Mouse (Mus musculus) stomach, embryonic 14.5 days (tissue): ENCODE results near the gene Ptpn14. TPM values are rescaled to one million over a fixed set of nuclear protein-coding genes. Genes with fewer than 3 reads are reported as not detected.

Source experiments
- ATAC-seq: fragments of 200-750 bp; cut with Nextera tagmentation; 2 replicates; pipeline ENCODE4 v1.8.0; 2017; ENCODE audit warnings: low read depth, moderate TSS enrichment; ENCODE audit not compliant: insufficient number of reproducible peaks, insufficient read depth, low FRiP score
- H3K27ac ChIP-seq: fragments of 300-500 bp; sonication (generic); 2 replicates; pipeline ENCODE4 v1.5.1; 2014; ENCODE audit warnings: mild to moderate bottlenecking, low read length, moderate library complexity, mixed read lengths
- H3K27me3 ChIP-seq: fragments of 300-500 bp; sonication (generic); 2 replicates; pipeline ENCODE4 v1.6.1; 2014; ENCODE audit warnings: low read length, control low read depth, mixed read lengths; ENCODE audit not compliant: control insufficient read depth, insufficient read depth
- H3K36me3 ChIP-seq: fragments of 300-500 bp; sonication (generic); 2 replicates; pipeline ENCODE4 v1.6.1; 2014; ENCODE audit warnings: mild to moderate bottlenecking, control low read depth, low read length, moderate library complexity, mixed read lengths; ENCODE audit not compliant: control insufficient read depth, insufficient read depth
- H3K4me1 ChIP-seq: fragments of 300-500 bp; sonication (generic); 2 replicates; pipeline ENCODE4 v1.6.1; 2014; ENCODE audit warnings: low read length, control low read depth, mixed read lengths; ENCODE audit not compliant: control insufficient read depth, insufficient read depth
- H3K4me2 ChIP-seq: fragments of 300-500 bp; sonication (generic); replicated peaks from 2 replicates; pipeline ENCODE4 v1.6.1; 2014; ENCODE audit warnings: low read depth, low read length, control low read depth
- H3K4me3 ChIP-seq: fragments of 300-500 bp; sonication (generic); 2 replicates; pipeline ENCODE4 v1.5.1; 2014; ENCODE audit warnings: low read depth, low read length, control low read depth
- H3K9ac ChIP-seq: fragments of 300-500 bp; sonication (generic); replicated peaks from 2 replicates; pipeline ENCODE4 v1.6.1; 2014; ENCODE audit warnings: low read depth, mild to moderate bottlenecking, control low read depth, low read length, moderate library complexity, mixed read lengths
- H3K9me3 ChIP-seq: fragments of 300-500 bp; sonication (generic); 2 replicates; pipeline ENCODE4 v1.6.1; 2016; ENCODE audit warnings: low read depth, low read length, control low read depth; ENCODE audit not compliant: control insufficient read depth
- WGBS: fragments of 180-500 bp; shearing (Covaris S2); extraction: QIAGEN DNeasy Blood & Tissue Kit; methylation state at CpG from one replicate; pipeline ENCODE4 v1.1.7; 2014; 5-methylcytosine and 5-hydroxymethylcytosine counted together
- polyA plus RNA-seq: library from polyadenylated mRNA; unstranded; fragments of >200 nt; fragmentation: Nextera tagmentation; extraction: Ambion mirVana; gene quantifications from 2 replicates; pipeline ENCODE4 v1.2.1, GENCODE M21; 2014

The Ptpn14 gene
- polyA plus RNA-seq, 1 experiment from 2014 or later, result 14.3 TPM

GRCm38 (mm10) chr1:189860112-189860941 lies 132.3 kb downstream of the Ptpn14 start:
- peak; percentile 47; the same call in 1 of the 2 replicates for ATAC-seq
- Histone ChIP-seq H3K4me1 (no peaks in the 10 kb centered on the region), H3K36me3 (peaks cover 18% of the 10 kb centered on the region; the same call in 1 of the 2 replicates), H3K27me3 (no peaks in the 10 kb centered on the region), H3K4me2 (no peak overlapping the region), H3K4me3 (no peak overlapping the region), H3K9ac (no peak overlapping the region), H3K9me3 (no peaks in the 10 kb centered on the region), H3K27ac (peak overlapping the region; percentile 29; the same call in 1 of the 2 replicates)
- WGBS, result 76% methylated on average over 17 of the region's 17 CpGs

- 54% methylated on average over 12 of the region's 12 CpGs for WGBS
- peak overlapping the region; percentile 29; the same call in 1 of the 2 replicates for H3K27ac ChIP-seq
- no peak overlapping the region for H3K4me2 ChIP-seq
- H3K4me3 ChIP-seq, result no peak overlapping the region
- ATAC-seq, result peak; percentile 84
- peaks cover 24% of the 10 kb centered on the region; the same call in 1 of the 2 replicates for H3K36me3 ChIP-seq
- H3K9me3 ChIP-seq, result no peaks in the 10 kb centered on the region
- H3K27me3 ChIP-seq, result no peaks in the 10 kb centered on the region
- no peaks in the 10 kb centered on the region for H3K4me1 ChIP-seq
- H3K9ac ChIP-seq, result no peak overlapping the region
Observed at GRCm38 (mm10) chr1:189860942-189861315, 132.9 kb downstream of the Ptpn14 start.

GRCm38 (mm10) chr1:189863727-189864126 lies 135.7 kb downstream of the Ptpn14 start:
- Histone ChIP-seq H3K4me3 (no peak overlapping the region), H3K36me3 (peaks cover 21% of the 10 kb centered on the region; the same call in 1 of the 2 replicates), H3K9me3 (no peaks in the 10 kb centered on the region), H3K9ac (no peak overlapping the region), H3K27ac (no peak overlapping the region), H3K27me3 (no peaks in the 10 kb centered on the region), H3K4me1 (peaks cover 8% of the 10 kb centered on the region), H3K4me2 (no peak overlapping the region)
- 95% methylated on average over 3 of the region's 3 CpGs for WGBS
- ATAC-seq, result no peak

- 76% methylated on average over 9 of the region's 9 CpGs for WGBS
- H3K9ac ChIP-seq, result no peak overlapping the region
- no peak overlapping the region for H3K27ac ChIP-seq
- H3K4me2 ChIP-seq, result no peak overlapping the region
- H3K27me3 ChIP-seq, result no peaks in the 10 kb centered on the region
- peaks cover 21% of the 10 kb centered on the region; the same call in 1 of the 2 replicates for H3K36me3 ChIP-seq
- peaks cover 8% of the 10 kb centered on the region for H3K4me1 ChIP-seq
- no peak for ATAC-seq
- no peak overlapping the region for H3K4me3 ChIP-seq
- H3K9me3 ChIP-seq, result no peaks in the 10 kb centered on the region
Observed at GRCm38 (mm10) chr1:189864301-189864700, 136.2 kb downstream of the Ptpn14 start.

GRCm38 (mm10) chr1:189864846-189865560 lies 136.9 kb downstream of the Ptpn14 start:
- no peaks in the 10 kb centered on the region for H3K9me3 ChIP-seq
- ATAC-seq, result no peak
- H3K27ac ChIP-seq, result no peak overlapping the region
- no peak overlapping the region for H3K9ac ChIP-seq
- H3K4me3 ChIP-seq, result no peak overlapping the region
- no peaks in the 10 kb centered on the region for H3K27me3 ChIP-seq
- peaks cover 8% of the 10 kb centered on the region for H3K4me1 ChIP-seq
- H3K4me2 ChIP-seq, result no peak overlapping the region
- WGBS, result 85% methylated on average over 15 of the region's 15 CpGs
- peaks cover 23% of the 10 kb centered on the region; the same call in 1 of the 2 replicates for H3K36me3 ChIP-seq

GRCm38 (mm10) chr1:189866621-189867020 lies 138.6 kb downstream of the Ptpn14 start:
- H3K4me1 ChIP-seq, result peaks cover 8% of the 10 kb centered on the region
- ATAC-seq, result no peak
- no peaks in the 10 kb centered on the region for H3K27me3 ChIP-seq
- 68% methylated on average over 6 of the region's 6 CpGs for WGBS
- H3K36me3 ChIP-seq, result peaks cover 35% of the 10 kb centered on the region; the same call in 1 of the 2 replicates
- H3K9ac ChIP-seq, result no peak overlapping the region
- H3K4me3 ChIP-seq, result no peak overlapping the region
- no peaks in the 10 kb centered on the region for H3K9me3 ChIP-seq
- H3K4me2 ChIP-seq, result no peak overlapping the region
- H3K27ac ChIP-seq, result peak overlapping the region; percentile 74; the same call in 1 of the 2 replicates

- peak; percentile 19; the same call in 1 of the 2 replicates for ATAC-seq
- 37% methylated on average over 5 of the region's 5 CpGs for WGBS
- peaks cover 35% of the 10 kb centered on the region; the same call in 1 of the 2 replicates for H3K36me3 ChIP-seq
Observed at GRCm38 (mm10) chr1:189867034-189867433, 139.0 kb downstream of the Ptpn14 start.

GRCm38 (mm10) chr1:189867497-189867896 lies 139.4 kb downstream of the Ptpn14 start:
- Histone ChIP-seq H3K36me3 (peaks cover 35% of the 10 kb centered on the region; the same call in 1 of the 2 replicates), H3K4me3 (no peak overlapping the region), H3K9ac (no peak overlapping the region), H3K4me1 (peaks cover 8% of the 10 kb centered on the region), H3K27me3 (no peaks in the 10 kb centered on the region), H3K9me3 (no peaks in the 10 kb centered on the region), H3K27ac (peak overlapping the region; percentile 74; the same call in 1 of the 2 replicates), H3K4me2 (no peak overlapping the region)
- WGBS, result 39% methylated on average over 9 of the region's 9 CpGs
- peak; percentile 90 for ATAC-seq

More at GRCm38 (mm10) chr1:189867034-189867433, 139.0 kb downstream of the Ptpn14 start:
- Histone ChIP-seq H3K4me2 (no peak overlapping the region), H3K9me3 (no peaks in the 10 kb centered on the region), H3K9ac (no peak overlapping the region), H3K27ac (peak overlapping the region; percentile 74; the same call in 1 of the 2 replicates), H3K4me3 (no peak overlapping the region), H3K27me3 (no peaks in the 10 kb centered on the region), H3K4me1 (peaks cover 8% of the 10 kb centered on the region)
